ENCODE assay signal across 10 mouse cellular contexts in the genomic region with DNA sequence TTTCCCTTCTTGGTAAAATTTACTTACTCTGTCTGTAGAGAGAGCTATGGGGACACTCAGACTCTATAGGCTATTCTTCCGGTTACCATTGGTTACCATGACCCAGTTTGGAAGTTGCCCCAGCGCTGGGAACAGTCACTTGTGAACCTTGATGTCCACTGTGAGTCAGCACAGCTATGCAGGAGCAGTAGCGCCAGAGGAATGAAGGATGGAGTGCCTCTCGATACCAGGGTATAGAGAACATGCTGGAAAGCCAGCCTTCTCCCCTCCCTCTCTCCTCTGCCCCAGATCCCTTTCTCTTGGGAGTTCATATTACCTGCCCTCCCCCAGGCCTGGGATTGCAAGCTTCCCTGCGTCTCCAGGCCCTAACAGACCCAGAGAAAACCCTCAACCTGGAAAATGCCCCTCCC.
DNase-seq lines count a peak whose midpoint lies in the region; ATAC-seq and TF ChIP-seq lines count a peak whose summit lies in the region.
"Had no signal": no experiment of that assay in that cellular context is flagged by ENCODE, and none has a peak within 500 bp of the region (broad histone marks: within the 10 kb centered on the region; RNA-seq: fewer than 3 reads in every experiment).

No protein-coding gene starts in this region.

- peak overlapping the region; percentile 84; the same call in 1 of the 2 replicates for H3K27ac ChIP-seq in kidney, postnatal 0 days
- no peak overlapping the region for H3K27ac ChIP-seq in kidney, adult 2 months (ENCODE audit: insufficient read depth, low read depth, low read length)
- H3K27ac ChIP-seq in hindbrain, embryonic 12.5 days: peak overlapping the region; percentile 89
- peak overlapping the region; percentile 80 for H3K27ac ChIP-seq in neural tube, embryonic 14.5 days (ENCODE audit: low read depth, low read length)

- no peaks in the 10 kb centered on the region for H3K27me3 ChIP-seq in kidney, postnatal 0 days (ENCODE audit: insufficient read depth, low read length)
- no peaks in the 10 kb centered on the region for H3K27me3 ChIP-seq in kidney, adult 2 months (replicated peaks; ENCODE audit: control insufficient read depth, insufficient read depth, low read length)
- no peaks in the 10 kb centered on the region for H3K27me3 ChIP-seq in hindbrain, embryonic 12.5 days
- no peaks in the 10 kb centered on the region for H3K27me3 ChIP-seq in neural tube, embryonic 14.5 days (ENCODE audit: control insufficient read depth, insufficient read depth, low read length)
- H3K27me3 ChIP-seq: Patski had no signal

- peak; percentile 38; the same call in 1 of the 2 replicates for ATAC-seq in kidney, postnatal 0 days (replicated peaks; ENCODE audit: low FRiP score, low read depth)
- ATAC-seq in hindbrain, embryonic 12.5 days (ENCODE audit: low FRiP score): no peak
- peak; percentile 20; the same call in 1 of the 2 replicates for ATAC-seq in neural tube, embryonic 14.5 days (ENCODE audit: low read depth)
- ATAC-seq: Patski had no signal

- no peaks in the 10 kb centered on the region for H3K9me3 ChIP-seq in kidney, postnatal 0 days (replicated peaks; ENCODE audit: low read length)
- H3K9me3 ChIP-seq in hindbrain, embryonic 12.5 days (replicated peaks): no peaks in the 10 kb centered on the region
- H3K9me3 ChIP-seq in neural tube, embryonic 14.5 days (ENCODE audit: control insufficient read depth, low read length): no peaks in the 10 kb centered on the region

- H3K4me1 ChIP-seq in kidney, postnatal 0 days (replicated peaks; ENCODE audit: insufficient read depth, low read length): peaks cover 47% of the 10 kb centered on the region
- peaks cover 12% of the 10 kb centered on the region for H3K4me1 ChIP-seq in kidney, adult 2 months (ENCODE audit: control insufficient read depth, insufficient read depth, low read length)
- peaks cover 51% of the 10 kb centered on the region for H3K4me1 ChIP-seq in hindbrain, embryonic 12.5 days
- peaks cover 21% of the 10 kb centered on the region for H3K4me1 ChIP-seq in neural tube, embryonic 14.5 days (ENCODE audit: control insufficient read depth, insufficient read depth, low read length)

- TF ChIP-seq CTCF in kidney, postnatal 0 days (IDR thresholded peaks at IDR 0.05; ENCODE audit: low read depth): no peak
- TF ChIP-seq CTCF in kidney, adult 2 months (conservative IDR thresholded peaks at IDR 0.05; ENCODE audit: insufficient read depth, insufficient read length, low read depth, low read length): no peak

- 42% methylated on average over 5 of the region's 5 CpGs for WGBS in kidney, postnatal 0 days
- WGBS in kidney, adult 2 months: 78% methylated on average over 5 of the region's 5 CpGs
- 38% methylated on average over 5 of the region's 5 CpGs for WGBS in hindbrain, embryonic 12.5 days
- WGBS in neural tube, embryonic 14.5 days: 49% methylated on average over 5 of the region's 5 CpGs

- 0 out of 2 replicates have a peak overlapping the region, but pooled peaks have one; percentile 25 for H3K9ac ChIP-seq in kidney, postnatal 0 days (ENCODE audit: low read depth, low read length)
- no peak overlapping the region for H3K9ac ChIP-seq in hindbrain, embryonic 12.5 days
- H3K9ac ChIP-seq in neural tube, embryonic 14.5 days (replicated peaks; ENCODE audit: low read depth, low read length): no peak overlapping the region

- H3K36me3 ChIP-seq in kidney, postnatal 0 days (ENCODE audit: insufficient read depth, low read length): no peaks in the 10 kb centered on the region
- no peaks in the 10 kb centered on the region for H3K36me3 ChIP-seq in kidney, adult 2 months (ENCODE audit: control insufficient read depth, insufficient read depth, low read length)
- no peaks in the 10 kb centered on the region for H3K36me3 ChIP-seq in hindbrain, embryonic 12.5 days
- H3K36me3 ChIP-seq in neural tube, embryonic 14.5 days (ENCODE audit: control insufficient read depth, insufficient read depth, low read length): no peaks in the 10 kb centered on the region

- DNase-seq in kidney, postnatal 0 days (ENCODE audit: low spot score): peak; percentile 71
- DNase-seq in kidney, adult 2 months: no peak
- DNase-seq in brain, adult 2 months (ENCODE audit: low read depth, low spot score): peak; percentile 36
- DNase-seq in right cerebral cortex, postnatal 25 days: no peak
- no peak for DNase-seq in spleen, postnatal 4 days (ENCODE audit: low spot score in 2 of 2)
- no peak for DNase-seq in MN1 (ENCODE audit: low spot score)
- DNase-seq: left cerebral cortex, postnatal 4 days had no signal

- no peak overlapping the region for H3K4me3 ChIP-seq in kidney, postnatal 0 days (replicated peaks; ENCODE audit: low read depth, low read length)
- H3K4me3 ChIP-seq in kidney, adult 2 months (ENCODE audit: insufficient read depth, low read depth, low read length): no peak overlapping the region
- H3K4me3 ChIP-seq in hindbrain, embryonic 12.5 days: no peak overlapping the region
- no peak overlapping the region for H3K4me3 ChIP-seq in neural tube, embryonic 14.5 days (ENCODE audit: low read depth, low read length)

- H3K4me2 ChIP-seq in kidney, postnatal 0 days (ENCODE audit: low read length): no peak overlapping the region
- no peak overlapping the region for H3K4me2 ChIP-seq in hindbrain, embryonic 12.5 days (replicated peaks)
- H3K4me2 ChIP-seq in neural tube, embryonic 14.5 days (ENCODE audit: low read depth, low read length): no peak overlapping the region

- TF ChIP-seq POLR2A in kidney, adult 2 months (IDR thresholded peaks at IDR 0.05; ENCODE audit: low read depth, low read length): no peak

Comparison
In these comparisons a context has a peak if more than half of its experiments do, and no peak if none do; other contexts are left out.
1. DNase-seq: peak in kidney, postnatal 0 days (single experiment) and brain, adult 2 months (single experiment); none in kidney, adult 2 months (single experiment), right cerebral cortex, postnatal 25 days (single experiment), spleen, postnatal 4 days (0 of 2) and MN1 (single experiment).